Mouse (Mus musculus): ENCODE data around the gene Cenpp.
"Not testable (repeated sequence)": the region's sequence is repeated elsewhere in the genome, so short reads cannot be mapped to it uniquely, and the experiment has no call there.

Cenpp gene

GRCm38 (mm10) chr13:49603603-49604002, 49.0 kb downstream of the Cenpp start:
- no peak for DNase-seq

GRCm38 (mm10) chr13:49602541-49602940, 50.0 kb downstream of the Cenpp start:
- DNase-seq, result not testable (repeated sequence)

GRCm38 (mm10) chr13:49586062-49586461, 66.5 kb downstream of the Cenpp start:
- DNase-seq, result no peak

GRCm38 (mm10) chr13:49584307-49585005, 68.1 kb downstream of the Cenpp start:
- DNase-seq, result no peak

GRCm38 (mm10) chr13:49583859-49584258, 68.7 kb downstream of the Cenpp start:
- no peak for DNase-seq

GRCm38 (mm10) chr13:49581541-49582530, 70.7 kb downstream of the Cenpp start, which contains the start of gene Omd:
Omd (plus strand) TSS chr13:49582462.
- DNase-seq, result no peak

- no peak for DNase-seq
These were observed 81.2 kb downstream of the Cenpp start for GRCm38 (mm10) chr13:49571418-49571817.

GRCm38 (mm10) chr13:49570371-49570770, 82.2 kb downstream of the Cenpp start:
- DNase-seq, result no peak

- DNase-seq, result no peak
These were observed 88.2 kb downstream of the Cenpp start for GRCm38 (mm10) chr13:49564347-49564746.

- DNase-seq, result no peak
These were observed 91.7 kb downstream of the Cenpp start for GRCm38 (mm10) chr13:49560886-49561285.

GRCm38 (mm10) chr13:49559185-49559584, 93.4 kb downstream of the Cenpp start:
- DNase-seq, result no peak

GRCm38 (mm10) chr13:49556924-49557323, 95.7 kb downstream of the Cenpp start:
- DNase-seq, result no peak

GRCm38 (mm10) chr13:49556203-49556602, 96.4 kb downstream of the Cenpp start:
- no peak for DNase-seq

- no peak for DNase-seq
These were observed 98.1 kb downstream of the Cenpp start for GRCm38 (mm10) chr13:49554519-49554918.

GRCm38 (mm10) chr13:49549616-49550015, 103.0 kb downstream of the Cenpp start:
- no peak for DNase-seq

- no peak for DNase-seq
These were observed 104.9 kb downstream of the Cenpp start for GRCm38 (mm10) chr13:49547563-49548150.

GRCm38 (mm10) chr13:49546517-49546916, 106.1 kb downstream of the Cenpp start:
- no peak for DNase-seq

- DNase-seq, result no peak
These were observed 106.9 kb downstream of the Cenpp start for GRCm38 (mm10) chr13:49545646-49546045.

- DNase-seq, result no peak
These were observed 108.3 kb downstream of the Cenpp start, which contains the start of gene Aspn for GRCm38 (mm10) chr13:49544279-49544678. Aspn (plus strand) TSS chr13:49544443.

GRCm38 (mm10) chr13:49538693-49539092, 113.9 kb downstream of the Cenpp start:
- no peak for DNase-seq

- no peak for DNase-seq
These were observed 115.6 kb downstream of the Cenpp start for GRCm38 (mm10) chr13:49536946-49537345.

GRCm38 (mm10) chr13:49530636-49531035, 121.9 kb downstream of the Cenpp start:
- DNase-seq, result no peak

- no peak for DNase-seq
These were observed 126.3 kb downstream of the Cenpp start for GRCm38 (mm10) chr13:49526235-49526634.

All from thymus, postnatal 14 days (tissue).